Mouse (Mus musculus): ENCODE measurements around the gene Msl1. TPM values are rescaled to one million over a fixed set of nuclear protein-coding genes. Genes with fewer than 3 reads are reported as not detected.

Msl1 gene
- polyA plus RNA-seq, 1 experiment from 2014 or later: 18.0 TPM

DNA sequence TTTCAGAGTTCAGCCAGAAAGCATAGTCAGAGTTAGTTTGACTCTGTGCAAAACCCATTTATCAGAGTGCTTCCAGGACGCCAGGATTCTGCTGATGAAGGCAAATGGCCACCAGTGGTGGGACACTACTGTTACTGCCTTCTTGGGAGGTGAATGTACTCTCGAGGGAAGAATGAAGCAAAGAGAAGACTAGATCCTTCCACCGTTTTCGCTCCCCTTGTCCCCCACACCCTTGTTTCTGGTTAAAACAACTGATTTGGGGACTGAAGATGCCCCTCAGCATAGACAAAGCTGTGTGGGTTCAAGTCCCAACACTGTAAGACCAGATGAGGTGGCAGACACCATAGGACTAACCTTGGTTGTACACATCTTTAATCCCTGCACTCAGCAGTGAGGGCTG is 11.2 kb upstream of the Msl1 start:
- no peak overlapping the region for H3K4me3 ChIP-seq (replicated peaks; ENCODE audit: low read length)
- H3K4me1 ChIP-seq (ENCODE audit: control insufficient read depth, insufficient read depth, low read length): peaks cover 60% of the 10 kb centered on the region
- no peak for ATAC-seq (ENCODE audit: insufficient read depth, low FRiP score)
- H3K27me3 ChIP-seq (ENCODE audit: control insufficient read depth, insufficient read depth, low read length): no peaks in the 10 kb centered on the region
- H3K36me3 ChIP-seq (ENCODE audit: control insufficient read depth, insufficient read depth, low read length): no peaks in the 10 kb centered on the region
- H3K4me2 ChIP-seq (ENCODE audit: low read depth, low read length): no peak overlapping the region
- WGBS: 69% methylated on average over 4 of the region's 4 CpGs
- H3K9me3 ChIP-seq (replicated peaks; ENCODE audit: control insufficient read depth, low read length): no peaks in the 10 kb centered on the region
- H3K9ac ChIP-seq (ENCODE audit: low read length): peak overlapping the region; percentile 75; the same call in 1 of the 2 replicates
- H3K27ac ChIP-seq (ENCODE audit: low read length): peak overlapping the region; percentile 97

DNA sequence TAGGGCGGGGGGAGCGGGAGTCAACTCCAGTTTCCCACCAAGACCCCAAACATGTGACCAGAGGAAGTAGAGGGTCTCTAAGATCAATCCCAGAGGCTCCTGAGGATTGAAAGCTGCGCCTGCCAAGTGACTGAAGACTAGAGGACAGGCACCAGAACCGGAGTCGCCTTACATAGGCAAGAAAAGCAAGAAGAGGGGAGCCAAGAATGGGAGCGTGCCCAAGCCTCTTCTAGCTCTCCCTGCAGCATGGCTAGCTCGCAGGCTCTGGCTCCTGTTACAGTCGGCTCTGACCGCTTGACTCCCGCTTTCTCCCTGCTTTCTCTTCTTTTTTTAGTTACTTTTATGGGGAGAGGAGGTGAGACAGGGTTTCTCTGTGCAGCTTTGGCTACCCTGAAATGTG is 10.1 kb upstream of the Msl1 start:
- no peak overlapping the region for H3K4me3 ChIP-seq (replicated peaks; ENCODE audit: low read length)
- H3K4me1 ChIP-seq (ENCODE audit: control insufficient read depth, insufficient read depth, low read length): peaks cover 65% of the 10 kb centered on the region

GRCm38 (mm10) chr11:98785772-98786281 is 9.5 kb upstream of the Msl1 start:
- Histone ChIP-seq H3K4me2 (ENCODE audit: low read depth, low read length) (peak overlapping the region; percentile 49), H3K4me1 (ENCODE audit: control insufficient read depth, insufficient read depth, low read length) (peaks cover 65% of the 10 kb centered on the region), H3K9me3 (replicated peaks; ENCODE audit: control insufficient read depth, low read length) (no peaks in the 10 kb centered on the region), H3K4me3 (replicated peaks; ENCODE audit: low read length) (0 out of 2 replicates have a peak overlapping the region, but pooled peaks have one; percentile 20), H3K36me3 (ENCODE audit: control insufficient read depth, insufficient read depth, low read length) (no peaks in the 10 kb centered on the region), H3K27me3 (ENCODE audit: control insufficient read depth, insufficient read depth, low read length) (no peaks in the 10 kb centered on the region), H3K9ac (ENCODE audit: low read length) (peak overlapping the region; percentile 65; the same call in 1 of the 2 replicates), H3K27ac (ENCODE audit: low read length) (peak overlapping the region; percentile 78)
- 4% methylated on average over 12 of the region's 12 CpGs for WGBS
- ATAC-seq (ENCODE audit: insufficient read depth, low FRiP score): peak; percentile 5; the same call in 1 of the 2 replicates

More for the DNA sequence above, 10.1 kb upstream of the Msl1 start:
- peak overlapping the region; percentile 46; the same call in 1 of the 2 replicates for H3K9ac ChIP-seq (ENCODE audit: low read length)
- no peaks in the 10 kb centered on the region for H3K9me3 ChIP-seq (replicated peaks; ENCODE audit: control insufficient read depth, low read length)
- no peaks in the 10 kb centered on the region for H3K27me3 ChIP-seq (ENCODE audit: control insufficient read depth, insufficient read depth, low read length)
- WGBS: 61% methylated on average over 10 of the region's 10 CpGs
- no peaks in the 10 kb centered on the region for H3K36me3 ChIP-seq (ENCODE audit: control insufficient read depth, insufficient read depth, low read length)
- no peak for ATAC-seq (ENCODE audit: insufficient read depth, low FRiP score)
- H3K27ac ChIP-seq (ENCODE audit: low read length): peak overlapping the region; percentile 78
- H3K4me2 ChIP-seq (ENCODE audit: low read depth, low read length): 0 out of 2 replicates have a peak overlapping the region, but pooled peaks have one; percentile 49

DNA sequence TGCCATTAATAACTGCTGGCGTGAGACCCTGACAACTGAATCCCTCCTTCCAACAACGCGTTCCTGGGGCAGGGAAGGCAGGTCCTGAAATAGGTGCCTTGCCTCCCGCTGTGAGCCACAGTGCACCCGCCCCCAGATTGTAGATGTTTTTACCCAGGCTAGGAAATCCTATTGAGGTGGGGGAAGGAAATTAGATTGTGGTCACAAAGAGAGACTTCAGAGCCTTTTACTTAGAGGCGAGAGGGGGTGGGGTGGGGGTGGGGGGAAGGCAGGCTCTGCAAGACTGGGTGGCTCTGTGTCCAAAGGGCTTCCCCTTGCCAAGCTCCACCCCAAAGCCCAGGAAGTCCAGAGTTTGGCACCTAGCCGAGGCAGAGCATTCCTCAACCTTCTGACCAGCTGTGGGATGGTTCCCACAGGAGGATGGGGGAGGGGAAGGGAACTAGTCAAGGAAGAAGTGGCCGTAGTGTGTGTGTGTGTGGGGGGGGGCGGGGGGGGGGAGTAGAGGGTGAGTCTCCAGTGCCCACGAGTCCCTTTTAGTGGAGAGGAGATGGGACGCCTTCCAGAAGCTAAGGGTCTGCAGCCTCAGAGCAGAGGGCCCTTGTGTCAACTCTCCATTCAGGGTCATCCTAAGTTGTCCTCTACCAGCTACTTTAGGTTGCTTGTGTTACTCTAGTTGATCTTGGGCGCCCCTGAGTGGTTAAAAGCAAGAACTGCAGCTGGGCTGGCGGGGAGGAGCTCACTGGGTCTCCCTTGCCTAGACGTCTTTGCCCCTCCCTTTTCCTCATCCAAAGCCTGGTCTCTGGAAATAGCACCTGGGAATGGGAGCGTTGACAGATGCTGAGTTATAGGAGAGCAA is 8.7 kb upstream of the Msl1 start:
- peak overlapping the region; percentile 65; the same call in 1 of the 2 replicates for H3K9ac ChIP-seq (ENCODE audit: low read length)
- peaks cover 61% of the 10 kb centered on the region for H3K4me1 ChIP-seq (ENCODE audit: control insufficient read depth, insufficient read depth, low read length)
- H3K9me3 ChIP-seq (replicated peaks; ENCODE audit: control insufficient read depth, low read length): no peaks in the 10 kb centered on the region
- 3% methylated on average over 13 of the region's 15 CpGs for WGBS
- H3K4me3 ChIP-seq (replicated peaks; ENCODE audit: low read length): peak overlapping the region; percentile 20
- H3K27ac ChIP-seq (ENCODE audit: low read length): peak overlapping the region; percentile 78
- no peaks in the 10 kb centered on the region for H3K36me3 ChIP-seq (ENCODE audit: control insufficient read depth, insufficient read depth, low read length)
- peak overlapping the region; percentile 49 for H3K4me2 ChIP-seq (ENCODE audit: low read depth, low read length)
- ATAC-seq (ENCODE audit: insufficient read depth, low FRiP score): peak; percentile 76
- H3K27me3 ChIP-seq (ENCODE audit: control insufficient read depth, insufficient read depth, low read length): no peaks in the 10 kb centered on the region

DNA sequence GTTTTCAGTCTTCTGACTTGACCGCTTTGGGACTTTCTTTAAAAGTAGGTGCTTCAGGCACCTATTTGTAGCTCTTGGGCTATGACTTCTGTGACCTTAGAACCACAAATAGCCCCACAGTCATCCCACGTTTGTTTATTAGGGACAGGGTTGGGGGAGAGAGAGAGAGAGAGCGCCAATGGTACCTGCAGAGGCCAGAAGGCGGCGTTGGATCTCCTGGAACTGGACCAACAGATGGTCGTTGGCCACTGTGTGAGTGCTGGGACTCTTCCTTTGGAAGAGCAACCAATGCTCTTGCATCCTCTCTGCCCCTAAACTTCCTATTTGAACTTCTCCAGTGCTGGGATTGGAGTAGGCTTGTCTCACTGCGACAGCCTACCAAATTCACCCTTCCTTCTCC is 8.1 kb upstream of the Msl1 start:
- 26% methylated on average over 7 of the region's 7 CpGs for WGBS
- H3K27me3 ChIP-seq (ENCODE audit: control insufficient read depth, insufficient read depth, low read length): no peaks in the 10 kb centered on the region
- H3K36me3 ChIP-seq (ENCODE audit: control insufficient read depth, insufficient read depth, low read length): no peaks in the 10 kb centered on the region
- H3K4me1 ChIP-seq (ENCODE audit: control insufficient read depth, insufficient read depth, low read length): peaks cover 55% of the 10 kb centered on the region
- H3K27ac ChIP-seq (ENCODE audit: low read length): peak overlapping the region; percentile 78
- no peaks in the 10 kb centered on the region for H3K9me3 ChIP-seq (replicated peaks; ENCODE audit: control insufficient read depth, low read length)
- ATAC-seq (ENCODE audit: insufficient read depth, low FRiP score): no peak
- H3K4me2 ChIP-seq (ENCODE audit: low read depth, low read length): peak overlapping the region; percentile 49; the same call in 1 of the 2 replicates
- H3K4me3 ChIP-seq (replicated peaks; ENCODE audit: low read length): 0 out of 2 replicates have a peak overlapping the region, but pooled peaks have one; percentile 6
- peak overlapping the region; percentile 42; the same call in 1 of the 2 replicates for H3K9ac ChIP-seq (ENCODE audit: low read length)

DNA sequence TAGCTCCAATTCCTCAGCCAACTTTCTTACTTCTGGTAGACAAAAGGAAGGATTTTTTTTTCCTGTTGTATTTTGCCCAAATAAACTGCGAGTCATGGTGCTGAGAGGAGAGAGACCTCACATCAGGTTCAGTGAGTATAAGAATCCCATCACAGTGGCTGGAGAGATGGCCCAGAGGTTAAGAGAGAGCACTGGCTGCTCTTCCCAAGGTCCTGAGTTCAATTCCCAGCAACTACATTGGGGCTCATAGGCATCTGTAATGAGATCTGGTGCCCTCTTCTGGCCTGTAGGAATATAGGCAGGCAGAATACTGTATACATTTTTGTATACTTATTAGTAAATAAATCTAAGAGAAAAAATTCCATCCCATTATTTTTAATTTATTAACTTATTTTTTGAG is 7.6 kb upstream of the Msl1 start:
- Histone ChIP-seq H3K4me1 (ENCODE audit: control insufficient read depth, insufficient read depth, low read length) (peaks cover 53% of the 10 kb centered on the region), H3K9me3 (replicated peaks; ENCODE audit: control insufficient read depth, low read length) (no peaks in the 10 kb centered on the region), H3K9ac (ENCODE audit: low read length) (0 out of 2 replicates have a peak overlapping the region, but pooled peaks have one; percentile 42), H3K4me3 (replicated peaks; ENCODE audit: low read length) (no peak overlapping the region), H3K36me3 (ENCODE audit: control insufficient read depth, insufficient read depth, low read length) (no peaks in the 10 kb centered on the region), H3K4me2 (ENCODE audit: low read depth, low read length) (no peak overlapping the region), H3K27me3 (ENCODE audit: control insufficient read depth, insufficient read depth, low read length) (no peaks in the 10 kb centered on the region), H3K27ac (ENCODE audit: low read length) (peak overlapping the region; percentile 78)
- no peak for ATAC-seq (ENCODE audit: insufficient read depth, low FRiP score)
- 85% methylated on average over 1 of the region's 1 CpGs for WGBS

- Histone ChIP-seq H3K9me3 (replicated peaks; ENCODE audit: control insufficient read depth, low read length) (no peaks in the 10 kb centered on the region), H3K27ac (ENCODE audit: low read length) (peak overlapping the region; percentile 82), H3K4me2 (ENCODE audit: low read depth, low read length) (no peak overlapping the region; the same call in 1 of the 2 replicates), H3K36me3 (ENCODE audit: control insufficient read depth, insufficient read depth, low read length) (no peaks in the 10 kb centered on the region), H3K27me3 (ENCODE audit: control insufficient read depth, insufficient read depth, low read length) (no peaks in the 10 kb centered on the region), H3K9ac (ENCODE audit: low read length) (peak overlapping the region; percentile 63; the same call in 1 of the 2 replicates), H3K4me1 (ENCODE audit: control insufficient read depth, insufficient read depth, low read length) (peaks cover 49% of the 10 kb centered on the region), H3K4me3 (replicated peaks; ENCODE audit: low read length) (no peak overlapping the region)
- WGBS: 91% methylated on average over 5 of the region's 5 CpGs
- ATAC-seq (ENCODE audit: insufficient read depth, low FRiP score): no peak
Measured at GRCm38 (mm10) chr11:98788139-98788538, 7.2 kb upstream of the Msl1 start.

GRCm38 (mm10) chr11:98788550-98789218 is 6.6 kb upstream of the Msl1 start:
- peak overlapping the region; percentile 57 for H3K4me3 ChIP-seq (replicated peaks; ENCODE audit: low read length)
- no peaks in the 10 kb centered on the region for H3K27me3 ChIP-seq (ENCODE audit: control insufficient read depth, insufficient read depth, low read length)
- ATAC-seq (ENCODE audit: insufficient read depth, low FRiP score): peak; percentile 86
- H3K36me3 ChIP-seq (ENCODE audit: control insufficient read depth, insufficient read depth, low read length): no peaks in the 10 kb centered on the region
- 10% methylated on average over 18 of the region's 18 CpGs for whole genome bisulfite sequencing
- H3K4me1 ChIP-seq (ENCODE audit: control insufficient read depth, insufficient read depth, low read length): peaks cover 44% of the 10 kb centered on the region
- H3K9ac ChIP-seq (ENCODE audit: low read length): peak overlapping the region; percentile 74
- peak overlapping the region; percentile 82 for H3K27ac ChIP-seq (ENCODE audit: low read length)
- peak overlapping the region; percentile 95 for H3K4me2 ChIP-seq (ENCODE audit: low read depth, low read length)
- H3K9me3 ChIP-seq (replicated peaks; ENCODE audit: control insufficient read depth, low read length): no peaks in the 10 kb centered on the region
